Comparison of ENCODE assay signal across 11 mouse cellular contexts in the genomic region with DNA sequence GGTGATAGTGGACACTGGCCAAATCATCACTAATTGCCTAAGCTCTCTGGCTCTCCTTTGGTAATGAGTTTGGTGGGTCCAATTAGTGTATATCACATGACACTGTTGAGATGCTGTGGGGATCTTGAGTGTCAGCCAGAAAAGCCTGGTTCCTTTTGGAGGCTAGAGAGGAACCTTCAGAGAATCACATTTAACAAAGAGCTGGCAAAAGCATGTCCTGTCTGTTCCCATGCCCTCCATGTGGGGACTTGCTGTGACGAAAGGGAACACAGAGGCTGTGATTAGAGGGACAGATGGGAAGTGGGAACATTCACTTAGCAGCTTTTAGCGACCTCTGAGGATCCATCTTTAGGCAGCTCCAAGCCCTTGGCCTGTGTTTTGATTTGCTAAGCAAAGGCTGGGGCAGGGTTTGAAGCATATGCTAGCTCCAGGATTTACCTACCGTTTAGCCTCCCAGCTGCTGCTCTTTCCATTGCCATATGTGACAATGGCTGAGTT.
DNase-seq lines count a peak whose midpoint lies in the region; ATAC-seq and TF ChIP-seq lines count a peak whose summit lies in the region.
"Had no signal": no experiment of that assay in that cellular context is flagged by ENCODE, and none has a peak within 500 bp of the region (broad histone marks: within the 10 kb centered on the region; RNA-seq: fewer than 3 reads in every experiment).

No protein-coding gene starts in this region.

- no peak for ATAC-seq in heart, embryonic 11.5 days (replicated peaks; ENCODE audit: insufficient number of reproducible peaks, low FRiP score, low TSS enrichment)
- ATAC-seq in cerebellum, adult (ENCODE audit: insufficient number of reproducible peaks, low FRiP score, low TSS enrichment): peak; percentile 91
- ATAC-seq in hindbrain, embryonic 12.5 days (ENCODE audit: low FRiP score): peak; percentile 40; the same call in 1 of the 2 replicates
- ATAC-seq in intestine, postnatal 0 days: no peak

- WGBS in heart, embryonic 11.5 days (ENCODE audit: insufficient replicate concordance): 58% methylated on average over 3 of the region's 3 CpGs
- 69% methylated on average over 3 of the region's 3 CpGs for WGBS in hindbrain, embryonic 12.5 days
- 68% methylated on average over 3 of the region's 3 CpGs for WGBS in intestine, postnatal 0 days

- H3K9me3 ChIP-seq in heart, embryonic 11.5 days (replicated peaks; ENCODE audit: control insufficient read depth, low read length): no peaks in the 10 kb centered on the region
- no peaks in the 10 kb centered on the region for H3K9me3 ChIP-seq in hindbrain, embryonic 12.5 days (replicated peaks)
- H3K9me3 ChIP-seq in intestine, postnatal 0 days (ENCODE audit: control insufficient read depth): no peaks in the 10 kb centered on the region
- H3K9me3 ChIP-seq: stomach, embryonic 15.5 days had no signal

- intact Hi-C loops in left cerebral cortex, postnatal 36 days (cut with DNase I): no loop called here

- H3K4me1 ChIP-seq in heart, embryonic 11.5 days (ENCODE audit: control insufficient read depth, insufficient read depth, low read length): no peaks in the 10 kb centered on the region
- no peaks in the 10 kb centered on the region for H3K4me1 ChIP-seq in hindbrain, embryonic 12.5 days
- H3K4me1 ChIP-seq in intestine, postnatal 0 days (replicated peaks; ENCODE audit: control insufficient read depth, insufficient read depth, low read length): no peaks in the 10 kb centered on the region
- H3K4me1 ChIP-seq: stomach, embryonic 15.5 days had no signal

- H3K9ac ChIP-seq in heart, embryonic 11.5 days (ENCODE audit: low read depth, low read length): no peak overlapping the region
- no peak overlapping the region for H3K9ac ChIP-seq in hindbrain, embryonic 12.5 days
- no peak overlapping the region for H3K9ac ChIP-seq in intestine, postnatal 0 days (ENCODE audit: low read depth, low read length)
- H3K9ac ChIP-seq: stomach, embryonic 15.5 days had no signal

- H3K4me2 ChIP-seq in heart, embryonic 11.5 days: no peak overlapping the region
- no peak overlapping the region for H3K4me2 ChIP-seq in hindbrain, embryonic 12.5 days (replicated peaks)
- H3K4me2 ChIP-seq in intestine, postnatal 0 days (replicated peaks; ENCODE audit: low read depth): no peak overlapping the region
- H3K4me2 ChIP-seq: stomach, embryonic 15.5 days had no signal

- no peaks in the 10 kb centered on the region for H3K27me3 ChIP-seq in heart, embryonic 11.5 days (ENCODE audit: control insufficient read depth, insufficient read depth, low read length)
- no peaks in the 10 kb centered on the region for H3K27me3 ChIP-seq in hindbrain, embryonic 12.5 days
- H3K27me3 ChIP-seq in intestine, postnatal 0 days (replicated peaks; ENCODE audit: control insufficient read depth, insufficient read depth, low read length): no peaks in the 10 kb centered on the region
- H3K27me3 ChIP-seq: stomach, embryonic 15.5 days had no signal

- H3K4me3 ChIP-seq in heart, embryonic 11.5 days (ENCODE audit: low read depth, low read length): no peak overlapping the region
- no peak overlapping the region for H3K4me3 ChIP-seq in hindbrain, embryonic 12.5 days
- H3K4me3 ChIP-seq in intestine, postnatal 0 days (ENCODE audit: low read depth, low read length): no peak overlapping the region
- H3K4me3 ChIP-seq: stomach, embryonic 15.5 days had no signal

- H3K36me3 ChIP-seq in heart, embryonic 11.5 days (ENCODE audit: control insufficient read depth, insufficient read depth, low read length): no peaks in the 10 kb centered on the region
- no peaks in the 10 kb centered on the region for H3K36me3 ChIP-seq in hindbrain, embryonic 12.5 days
- H3K36me3 ChIP-seq in intestine, postnatal 0 days (ENCODE audit: control insufficient read depth, insufficient read depth): no peaks in the 10 kb centered on the region
- H3K36me3 ChIP-seq: stomach, embryonic 15.5 days had no signal

- DNase-seq in heart, adult 11 months: peak; percentile 81
- DNase-seq in left cerebral cortex, postnatal 36 days (ENCODE audit: low spot score in 2 of 2): peak; percentile 8 to 9
- DNase-seq in lung, postnatal 14 days: no peak
- DNase-seq in yolk sac, embryonic 10.5 days (ENCODE audit: low spot score): no peak
- DNase-seq: B cell, adult 2 months; gastrocnemius, postnatal 36 days had no signal

- no peak for TF ChIP-seq CTCF in intestine, postnatal 0 days (IDR thresholded peaks at IDR 0.05; ENCODE audit: low read depth)

- H3K27ac ChIP-seq in heart, embryonic 11.5 days (ENCODE audit: low read depth, low read length): no peak overlapping the region
- H3K27ac ChIP-seq in hindbrain, embryonic 12.5 days: no peak overlapping the region
- H3K27ac ChIP-seq in intestine, postnatal 0 days (ENCODE audit: low read depth, low read length): no peak overlapping the region
- H3K27ac ChIP-seq: stomach, embryonic 15.5 days had no signal

Comparison
In these comparisons a context has a peak if more than half of its experiments do, and no peak if none do; other contexts are left out.
1. DNase-seq: peak in heart, adult 11 months (single experiment) and left cerebral cortex, postnatal 36 days (2 of 2); none in lung, postnatal 14 days (single experiment) and yolk sac, embryonic 10.5 days (single experiment).
2. ATAC-seq: peak in cerebellum, adult (single experiment) and hindbrain, embryonic 12.5 days (single experiment); none in heart, embryonic 11.5 days (single experiment) and intestine, postnatal 0 days (single experiment).